Mouse (Mus musculus): ENCODE measurements around the gene Megf6.

DNA sequence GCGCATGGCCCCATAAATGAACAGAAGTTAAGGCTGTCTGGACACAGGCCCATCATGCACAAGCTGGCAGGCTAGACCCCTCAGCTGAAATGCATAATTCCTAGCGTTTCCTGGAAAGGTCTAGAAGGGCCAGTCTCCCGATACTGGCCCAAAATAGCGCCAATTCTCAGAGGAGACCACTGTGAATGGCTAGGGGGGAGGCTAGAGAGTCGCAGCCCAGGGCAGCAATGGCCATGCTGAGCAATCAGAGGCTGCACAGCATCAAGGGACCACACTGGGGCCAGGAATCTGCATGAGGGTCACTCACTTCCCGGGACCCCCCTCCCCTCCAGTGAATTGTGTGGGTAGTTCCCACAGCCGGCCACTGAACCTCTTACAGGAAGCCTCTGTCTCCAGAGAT, 113.1 kb downstream of the Megf6 start:
- TF ChIP-seq CTCF (IDR thresholded peaks at IDR 0.05; ENCODE audit: low read depth): no peak
- TF ChIP-seq EP300 (optimal IDR thresholded peaks at IDR 0.05): no peak
